Comparison of ENCODE assay signal across 8 mouse cellular contexts in the genomic region with DNA sequence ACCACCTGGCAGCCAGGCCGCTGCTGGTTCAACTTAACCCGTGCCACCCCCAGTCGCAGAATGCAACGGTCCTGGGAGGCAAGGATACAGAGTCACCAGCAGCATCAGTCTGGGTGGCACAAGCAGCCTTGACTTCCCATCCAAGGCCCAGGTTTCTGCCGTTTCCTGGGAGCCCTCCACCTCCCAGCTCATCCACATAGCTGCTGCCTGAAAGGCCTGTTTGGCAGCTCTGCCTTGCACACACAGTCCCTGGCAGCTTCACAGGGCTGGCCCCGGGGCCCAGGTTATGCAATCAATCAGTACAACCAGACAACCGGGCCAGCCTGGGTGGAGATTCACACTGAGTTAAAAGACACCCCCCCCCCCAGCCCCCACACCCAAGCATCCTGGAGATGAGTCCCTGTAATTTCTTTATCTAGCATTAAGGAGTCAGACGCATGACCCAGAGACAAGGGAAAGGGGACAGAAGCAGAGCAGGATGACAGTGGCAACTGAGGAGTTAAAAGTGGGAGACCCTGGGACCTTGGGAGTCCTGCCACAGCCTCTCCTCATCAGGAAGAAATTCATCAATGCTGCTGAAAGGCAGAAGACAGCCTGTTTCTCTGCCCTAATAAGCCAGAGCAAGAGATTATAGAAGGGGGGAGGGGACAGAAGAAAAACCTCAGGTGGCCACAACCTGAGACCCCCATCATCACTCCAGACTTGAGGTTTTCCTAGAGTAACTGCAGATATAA. TPM values are rescaled to one million over a fixed set of nuclear protein-coding genes. Genes with fewer than 3 reads are reported as not detected.
A peak's percentile ranks its signal among the peaks of the same experiment; 100 is the strongest.
DNase-seq lines count a peak whose midpoint lies in the region; ATAC-seq lines count a peak whose summit lies in the region.

No protein-coding gene starts in this region.

- H3K9ac ChIP-seq in hindbrain, embryonic 16.5 days (ENCODE audit: low read depth, low read length), result peak overlapping the region; percentile 41
- H3K9ac ChIP-seq in midbrain, embryonic 11.5 days (ENCODE audit: low read length), result 0 out of 2 replicates have a peak overlapping the region, but pooled peaks have one; percentile 10

- peaks cover 23% of the 10 kb centered on the region for H3K4me1 ChIP-seq in hindbrain, embryonic 16.5 days (ENCODE audit: control insufficient read depth, insufficient read depth, low read depth, low read length)
- H3K4me1 ChIP-seq in midbrain, embryonic 11.5 days (ENCODE audit: control insufficient read depth, insufficient read depth, low read length), result peaks cover 15% of the 10 kb centered on the region

- peaks cover 32% of the 10 kb centered on the region for H3K36me3 ChIP-seq in hindbrain, embryonic 16.5 days (ENCODE audit: control insufficient read depth, insufficient read depth, low read length)
- peaks cover 29% of the 10 kb centered on the region for H3K36me3 ChIP-seq in midbrain, embryonic 11.5 days (ENCODE audit: control insufficient read depth, insufficient read depth, low read length)

- peak overlapping the region; percentile 31; the same call in 1 of the 2 replicates for H3K4me2 ChIP-seq in hindbrain, embryonic 16.5 days (ENCODE audit: low read length)
- no peak overlapping the region for H3K4me2 ChIP-seq in midbrain, embryonic 11.5 days

- H3K27me3 ChIP-seq in hindbrain, embryonic 16.5 days (replicated peaks; ENCODE audit: control insufficient read depth, insufficient read depth, low read length), result no peaks in the 10 kb centered on the region
- H3K27me3 ChIP-seq in midbrain, embryonic 11.5 days (ENCODE audit: control insufficient read depth, insufficient read depth, low read length), result no peaks in the 10 kb centered on the region

- H3K9me3 ChIP-seq in hindbrain, embryonic 16.5 days (ENCODE audit: control insufficient read depth, low read length), result no peaks in the 10 kb centered on the region
- H3K9me3 ChIP-seq in midbrain, embryonic 11.5 days (ENCODE audit: control insufficient read depth, low read length), result no peaks in the 10 kb centered on the region

- intact Hi-C loops in gastrocnemius, postnatal 14 days (cut with DNase I; ENCODE audit: low total_unique reads), result no loop called here
- intact Hi-C loops in left cerebral cortex, postnatal 4 days (cut with DNase I), result loop anchor here (10.0 kb wide), 1 partner anchor 126 kb away; no protein-coding TSS in a partner anchor

- peak; percentile 92 for DNase-seq in adrenal gland, adult 2 months
- DNase-seq in cerebellum, adult 9-11 months, result peak; percentile 97
- peak; percentile 90 for DNase-seq in gastrocnemius, postnatal 14 days
- peak; percentile 76 for DNase-seq in left cerebral cortex, postnatal 4 days
- no peak for DNase-seq in midbrain, embryonic 11.5 days (ENCODE audit: low spot score, missing footprints)
- DNase-seq in testis, postnatal 14 days (ENCODE audit: low spot score), result peak; percentile 82

- 36% methylated on average over 8 of the region's 8 CpGs for WGBS in hindbrain, embryonic 16.5 days
- WGBS in midbrain, embryonic 11.5 days, result 81% methylated on average over 8 of the region's 8 CpGs

- H3K27ac ChIP-seq in hindbrain, embryonic 16.5 days (ENCODE audit: low read depth, low read length), result peak overlapping the region; percentile 76
- H3K27ac ChIP-seq in midbrain, embryonic 11.5 days (ENCODE audit: low read depth, low read length), result peak overlapping the region; percentile 59

- H3K4me3 ChIP-seq in hindbrain, embryonic 16.5 days (ENCODE audit: low read length), result no peak overlapping the region
- H3K4me3 ChIP-seq in midbrain, embryonic 11.5 days (ENCODE audit: low read depth, low read length), result no peak overlapping the region

- ATAC-seq in hindbrain, embryonic 16.5 days, result no peak
- ATAC-seq in midbrain, embryonic 11.5 days (ENCODE audit: low FRiP score), result no peak
- no peak for ATAC-seq in inflammation-experienced regulatory T-cells, adult 6 months

RNA-seq across cellular contexts. Expression of gene Smarcd2, which starts 4.3 kb away (rescaled TPM):
- 10 to 100 TPM; 64.5 to 80.6 TPM for total RNA-seq in adrenal gland, adult 2 months (2021)
- polyA plus RNA-seq in adrenal gland, adult 2 months (2012; rRNA removed), result 112 and 121 TPM in 2 replicates
- 10 to 100 TPM; 20.3 to 22.6 TPM for total RNA-seq in gastrocnemius, postnatal 14 days (2021)
- 9.6 and 11.2 TPM in 2 replicates for polyA plus RNA-seq in hindbrain, embryonic 16.5 days (2015; fragmentation: Nextera tagmentation; extraction: Ambion mirVana)
- total RNA-seq in left cerebral cortex, postnatal 4 days (2021), result 10 to 100 TPM; 13.9 to 17.8 TPM
- polyA plus RNA-seq in midbrain, embryonic 11.5 days (2014; fragmentation: Nextera tagmentation; extraction: Ambion mirVana), result 23.0 and 26.5 TPM in 2 replicates
- 10 to 100 TPM; 16.2 to 24.9 (median 23.1) TPM for polyA plus RNA-seq in inflammation-experienced regulatory T-cells, adult 6 months (2017; shearing (Covaris generic))

RNA-seq across cellular contexts. Expression of gene Tcam1, which starts 8.0 kb away (rescaled TPM):
- under 1 TPM; 0.10 to 0.26 TPM for total RNA-seq in adrenal gland, adult 2 months (2021)
- polyA plus RNA-seq in adrenal gland, adult 2 months (2012; rRNA removed), result not detected in 2 replicates
- total RNA-seq in gastrocnemius, postnatal 14 days (2021), result under 1 TPM; 0.07 to 0.12 TPM
- polyA plus RNA-seq in hindbrain, embryonic 16.5 days (2015; fragmentation: Nextera tagmentation; extraction: Ambion mirVana), result 0.06 and 0.14 TPM in 2 replicates
- total RNA-seq in left cerebral cortex, postnatal 4 days (2021), result under 1 TPM; 0.18 to 0.28 TPM
- 0.04 TPM in 2 replicates for polyA plus RNA-seq in midbrain, embryonic 11.5 days (2014; fragmentation: Nextera tagmentation; extraction: Ambion mirVana)
- under 1 TPM in 2 of 3 experiments, not detected in 1; 0.09 to 0.14 TPM for polyA plus RNA-seq in inflammation-experienced regulatory T-cells, adult 6 months (2017; shearing (Covaris generic))

RNA-seq across cellular contexts. Expression of gene Psmc5, which starts 12.5 kb away (rescaled TPM):
- total RNA-seq in adrenal gland, adult 2 months (2021), result 100 to 1,000 TPM; 138 to 164 TPM
- polyA plus RNA-seq in adrenal gland, adult 2 months (2012; rRNA removed), result 12.4 and 12.9 TPM in 2 replicates
- total RNA-seq in gastrocnemius, postnatal 14 days (2021), result 100 to 1,000 TPM; 133 to 137 TPM
- polyA plus RNA-seq in hindbrain, embryonic 16.5 days (2015; fragmentation: Nextera tagmentation; extraction: Ambion mirVana), result 303 and 330 TPM in 2 replicates
- total RNA-seq in left cerebral cortex, postnatal 4 days (2021), result 100 to 1,000 TPM; 111 to 112 TPM
- polyA plus RNA-seq in midbrain, embryonic 11.5 days (2014; fragmentation: Nextera tagmentation; extraction: Ambion mirVana), result 396 and 404 TPM in 2 replicates
- 100 to 1,000 TPM; 145 to 157 (median 154) TPM for polyA plus RNA-seq in inflammation-experienced regulatory T-cells, adult 6 months (2017; shearing (Covaris generic))

RNA-seq across cellular contexts. Expression of gene Ftsj3, which starts 12.6 kb away (rescaled TPM):
- total RNA-seq in adrenal gland, adult 2 months (2021), result 10 to 100 TPM; 49.8 to 53.1 TPM
- polyA plus RNA-seq in adrenal gland, adult 2 months (2012; rRNA removed), result 16.2 and 22.5 TPM in 2 replicates
- 10 to 100 TPM; 22.0 to 25.0 TPM for total RNA-seq in gastrocnemius, postnatal 14 days (2021)
- 31.6 and 35.0 TPM in 2 replicates for polyA plus RNA-seq in hindbrain, embryonic 16.5 days (2015; fragmentation: Nextera tagmentation; extraction: Ambion mirVana)
- 10 to 100 TPM; 34.6 to 35.1 TPM for total RNA-seq in left cerebral cortex, postnatal 4 days (2021)
- polyA plus RNA-seq in midbrain, embryonic 11.5 days (2014; fragmentation: Nextera tagmentation; extraction: Ambion mirVana), result 67.3 and 71.4 TPM in 2 replicates
- 10 to 100 TPM; 31.7 to 66.8 (median 55.9) TPM for polyA plus RNA-seq in inflammation-experienced regulatory T-cells, adult 6 months (2017; shearing (Covaris generic))

RNA-seq across cellular contexts. Expression of gene Gh, which starts 33.2 kb away (rescaled TPM):
- not detected for total RNA-seq in adrenal gland, adult 2 months (2021)
- not detected in 2 replicates for polyA plus RNA-seq in adrenal gland, adult 2 months (2012; rRNA removed)
- total RNA-seq in gastrocnemius, postnatal 14 days (2021), result not detected
- 0.61 TPM in 1 of 2 replicates, not detected in the other for polyA plus RNA-seq in hindbrain, embryonic 16.5 days (2015; fragmentation: Nextera tagmentation; extraction: Ambion mirVana)
- not detected for total RNA-seq in left cerebral cortex, postnatal 4 days (2021)
- polyA plus RNA-seq in midbrain, embryonic 11.5 days (2014; fragmentation: Nextera tagmentation; extraction: Ambion mirVana), result not detected in 2 replicates
- not detected for polyA plus RNA-seq in inflammation-experienced regulatory T-cells, adult 6 months (2017; shearing (Covaris generic))

Comparison
In these comparisons a context has a peak if more than half of its experiments do, and no peak if none do; other contexts are left out.
1. RNA of gene Psmc5, which starts 12.5 kb away (polyA plus RNA-seq): 396 to 404 TPM in midbrain, embryonic 11.5 days, 303 to 330 TPM in hindbrain, embryonic 16.5 days and 145 to 157 TPM in inflammation-experienced regulatory T-cells, adult 6 months; 12.4 to 12.9 TPM in adrenal gland, adult 2 months; every median in the first group is over 10 times any median in the second.